Mouse (Mus musculus) small intestine, adult 2 months (tissue): Measurements from ENCODE around the gene Dnajb14.

Source experiments
- CTCF ChIP-seq: fragments of 200-500 bp; IDR thresholded peaks from 2 replicates; pipeline ENCODE4 v1.5.1; 2012; ENCODE audit warnings: low read depth, mild to moderate bottlenecking, control low read depth, inconsistent platforms, low read length, moderate library complexity, mixed read lengths; ENCODE audit not compliant: insufficient replicate concordance, insufficient read length; ENCODE audit errors: extremely low read depth
- POLR2A ChIP-seq: fragments of 200-500 bp; IDR thresholded peaks from 2 replicates; pipeline ENCODE4 v1.6.1; 2012; ENCODE audit warnings: low read depth, mild to moderate bottlenecking, control low read depth, inconsistent platforms, low read length, moderate library complexity

GRCm38 (mm10) chr3:137952914-137953880 lies 85.7 kb downstream of the Dnajb14 start:
- no peak for TF ChIP-seq CTCF
- no peak for TF ChIP-seq POLR2A
